Mouse (Mus musculus) 3T3-L1 (cell line): ENCODE data around the gene Gm9958.

Source experiments
- DNase-seq: peaks from one replicate; pipeline ENCODE4 v3.0.0-alpha.2; 2015; ENCODE audit warnings: low read depth, low spot score

Gene Gm9958

GRCm38 (mm10) chr5:90405210-90405609, 38.2 kb downstream of the Gm9958 start:
- DNase-seq = peak; percentile 48

GRCm38 (mm10) chr5:90414142-90414924, 47.3 kb downstream of the Gm9958 start:
- DNase-seq = no peak

GRCm38 (mm10) chr5:90414925-90415295, 47.9 kb downstream of the Gm9958 start:
- DNase-seq = no peak
